ENCODE assay signal across 20 mouse cellular contexts in genomic region chr4:88122472-88122871, GRCm38 (mm10). TPM values are rescaled to one million over a fixed set of nuclear protein-coding genes. Genes with fewer than 3 reads are reported as not detected.
A peak's percentile ranks its signal among the peaks of the same experiment; 100 is the strongest.
DNase-seq lines count a peak whose midpoint lies in the region; TF ChIP-seq lines count a peak whose summit lies in the region.
"Had no signal": no experiment of that assay in that cellular context is flagged by ENCODE, and none has a peak within 500 bp of the region (broad histone marks: within the 10 kb centered on the region; RNA-seq: fewer than 3 reads in every experiment).

No protein-coding gene starts in this region.

- H3K4me3 ChIP-seq in C2C12 (ENCODE audit: insufficient read depth, poor library complexity, severe bottlenecking) = no peak overlapping the region
- H3K4me3 ChIP-seq: forebrain, embryonic 10.5 days; forebrain, embryonic 13.5 days; heart, adult 2 months; heart, embryonic 10.5 days; heart, embryonic 13.5 days; intestine, embryonic 15.5 days had no signal

- no peaks in the 10 kb centered on the region for H3K79me3 ChIP-seq in C2C12 (ENCODE audit: low read depth)

- no peak overlapping the region for H3ac ChIP-seq in C2C12 (ENCODE audit: control insufficient read depth, insufficient read length, low read depth)

- H3K27me3 ChIP-seq in C2C12 (ENCODE audit: control insufficient read depth, insufficient read depth, insufficient read length) = no peaks in the 10 kb centered on the region
- H3K27me3 ChIP-seq: forebrain, embryonic 13.5 days; heart, embryonic 13.5 days; intestine, embryonic 15.5 days had no signal

- DNase-seq in 3T3-L1 (ENCODE audit: low read depth, low spot score) = peak; percentile 16
- DNase-seq in induced T-regulatory cell, adult 2 months (ENCODE audit: low read depth) = peak; percentile 18
- no peak for DNase-seq in cerebellum, postnatal 14 days
- DNase-seq in lung, postnatal 36 days = no peak
- DNase-seq in left cerebral cortex, adult 18-20 months (ENCODE audit: low spot score in 2 of 2) = no peak
- DNase-seq: adrenal gland, adult 8-10 months; adrenal gland, postnatal 25 days; cerebellum, adult 11-12 months; cerebellum, adult 8-10 months; cerebellum, postnatal 10 days; gastrocnemius, postnatal 25 days; heart, adult 2 months; heart, postnatal 14 days; heart, postnatal 4 days had no signal

- no peaks in the 10 kb centered on the region for H3K79me2 ChIP-seq in C2C12 (ENCODE audit: control insufficient read depth, insufficient read depth)

- no peak for TF ChIP-seq CTCF in C2C12 (IDR thresholded peaks at IDR 0.05; ENCODE audit: control insufficient read depth, insufficient read depth, insufficient read length)

- no peaks in the 10 kb centered on the region for H3K36me3 ChIP-seq in C2C12 (ENCODE audit: control insufficient read depth, insufficient read depth)
- H3K36me3 ChIP-seq: forebrain, embryonic 10.5 days; heart, embryonic 10.5 days; heart, embryonic 13.5 days; intestine, embryonic 15.5 days had no signal

TF ChIP-seq in C2C12, 6 proteins besides CTCF, POLR2A, EP300 and RAD21:
- TF ChIP-seq MYOD1 (IDR thresholded peaks at IDR 0.05; ENCODE audit: control insufficient read depth, insufficient read length, low read depth) (peak; percentile 60), MAX (IDR thresholded peaks at IDR 0.05) (no peak), MYOG (IDR thresholded peaks at IDR 0.05; ENCODE audit: control insufficient read depth, extremely low read depth, insufficient read length) (no peak)

RNA-seq across cellular contexts. Expression of gene Focad, which starts 28.0 kb away (rescaled TPM):
- polyA plus RNA-seq in C2C12 (2012; fragmentation: generic; extraction: Trizol) = 10.3 TPM
- 10 to 100 TPM; 46.9 to 50.3 TPM for total RNA-seq in left cerebral cortex, adult 18-20 months (2021)

Comparison
In these comparisons a context has a peak if more than half of its experiments do, and no peak if none do; other contexts are left out.
1. DNase-seq: peak in 3T3-L1 (single experiment) and induced T-regulatory cell, adult 2 months (single experiment); none in cerebellum, postnatal 14 days (0 of 2), lung, postnatal 36 days (single experiment) and left cerebral cortex, adult 18-20 months (0 of 2).